Mouse (Mus musculus) forebrain, embryonic 16.5 days (tissue): ENCODE data around the gene Ccdc24. TPM values are rescaled to one million over a fixed set of nuclear protein-coding genes. Genes with fewer than 3 reads are reported as not detected.

ENCODE experiments used
- ATAC-seq: fragments of 200-750 bp; cut with Nextera tagmentation; 2 replicates; pipeline ENCODE4 v1.8.0; 2017; ENCODE audit warnings: mild to moderate bottlenecking, moderate library complexity
- H3K27ac ChIP-seq: fragments of 300-500 bp; sonication (generic); 2 replicates; pipeline ENCODE4 v1.5.1; 2014; ENCODE audit warnings: low read length, control low read depth
- H3K27me3 ChIP-seq: fragments of 300-500 bp; sonication (generic); replicated peaks from 2 replicates; pipeline ENCODE4 v1.6.1; 2014; ENCODE audit warnings: low read length; ENCODE audit not compliant: control insufficient read depth, insufficient read depth
- H3K36me3 ChIP-seq: fragments of 300-500 bp; sonication (generic); 2 replicates; pipeline ENCODE4 v1.6.1; 2014; ENCODE audit not compliant: control insufficient read depth, insufficient read depth
- H3K4me1 ChIP-seq: fragments of 300-500 bp; sonication (generic); replicated peaks from 2 replicates; pipeline ENCODE4 v1.6.1; 2014; ENCODE audit warnings: low read length; ENCODE audit not compliant: control insufficient read depth, insufficient read depth
- H3K4me2 ChIP-seq: fragments of 300-500 bp; sonication (generic); 2 replicates; pipeline ENCODE4 v1.6.1; 2014; ENCODE audit warnings: mild to moderate bottlenecking, low read length, control low read depth
- H3K4me3 ChIP-seq: fragments of 300-500 bp; sonication (generic); replicated peaks from 2 replicates; pipeline ENCODE4 v1.5.1; 2014; ENCODE audit warnings: mild to moderate bottlenecking, low read length, control low read depth
- H3K9ac ChIP-seq: fragments of 300-500 bp; sonication (generic); replicated peaks from 2 replicates; pipeline ENCODE4 v1.6.1; 2014; ENCODE audit warnings: low read depth, low read length, control low read depth
- H3K9me3 ChIP-seq: fragments of 300-500 bp; sonication (generic); 2 replicates; pipeline ENCODE4 v1.6.1; 2016; ENCODE audit warnings: low read length; ENCODE audit not compliant: control insufficient read depth
- WGBS: fragments of 180-500 bp; shearing (Covaris S2); extraction: QIAGEN DNeasy Blood & Tissue Kit; methylation state at CpG from one replicate; pipeline ENCODE4 v1.1.7; 2014; 5-methylcytosine and 5-hydroxymethylcytosine counted together
- polyA plus RNA-seq: library from polyadenylated mRNA; unstranded; fragments of >200 nt; fragmentation: Nextera tagmentation; extraction: Ambion mirVana; gene quantifications from 2 replicates; pipeline ENCODE4 v1.2.1, GENCODE M21; 2015

Ccdc24 gene
- polyA plus RNA-seq, 1 experiment from 2014 or later, result 2.4 TPM

- Histone ChIP-seq H3K4me2 (no peak overlapping the region), H3K36me3 (no peaks in the 10 kb centered on the region), H3K4me3 (no peak overlapping the region), H3K27ac (no peak overlapping the region), H3K9me3 (no peaks in the 10 kb centered on the region), H3K4me1 (no peaks in the 10 kb centered on the region; the same call in 1 of the 2 replicates), H3K27me3 (no peaks in the 10 kb centered on the region), H3K9ac (no peak overlapping the region)
- no peak for ATAC-seq
- WGBS, result 88% methylated on average over 10 of the region's 10 CpGs
These were observed 20.0 kb downstream of the Ccdc24 start for GRCm38 (mm10) chr4:117852152-117852868.

GRCm38 (mm10) chr4:117850871-117851270 is 21.5 kb downstream of the Ccdc24 start:
- Histone ChIP-seq H3K27me3 (no peaks in the 10 kb centered on the region), H3K4me3 (no peak overlapping the region), H3K9me3 (no peaks in the 10 kb centered on the region), H3K4me1 (no peaks in the 10 kb centered on the region; the same call in 1 of the 2 replicates), H3K27ac (no peak overlapping the region), H3K4me2 (no peak overlapping the region), H3K36me3 (no peaks in the 10 kb centered on the region), H3K9ac (0 out of 2 replicates have a peak overlapping the region, but pooled peaks have one; percentile 29)
- 83% methylated on average over 7 of the region's 7 CpGs for WGBS
- ATAC-seq, result no peak

DNA sequence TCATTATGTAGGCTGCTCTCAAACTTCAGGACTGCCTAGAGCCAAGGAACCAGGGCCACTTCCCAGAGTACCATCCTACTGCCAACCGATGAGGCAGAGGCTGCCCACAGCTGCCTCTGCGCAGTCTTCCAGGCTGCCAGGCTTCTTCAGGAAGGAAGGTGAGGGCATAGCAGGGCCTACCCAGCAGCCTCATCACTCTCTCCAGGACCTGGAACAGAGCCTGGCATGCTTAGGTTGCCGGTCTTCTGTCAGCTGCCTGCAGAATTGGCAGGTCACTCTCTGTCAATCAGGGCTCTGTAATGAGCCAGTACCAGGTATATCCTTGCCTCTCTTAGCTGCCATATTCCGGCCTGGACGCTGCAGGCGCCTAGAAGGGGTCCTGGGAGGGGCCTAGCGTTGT is 22.2 kb downstream of the Ccdc24 start:
- Histone ChIP-seq H3K36me3 (no peaks in the 10 kb centered on the region), H3K9me3 (no peaks in the 10 kb centered on the region), H3K4me1 (no peaks in the 10 kb centered on the region; the same call in 1 of the 2 replicates), H3K27ac (no peak overlapping the region), H3K27me3 (no peaks in the 10 kb centered on the region), H3K4me3 (no peak overlapping the region), H3K9ac (no peak overlapping the region), H3K4me2 (no peak overlapping the region)
- no peak for ATAC-seq
- 71% methylated on average over 7 of the region's 7 CpGs for WGBS

- Histone ChIP-seq H3K36me3 (no peaks in the 10 kb centered on the region), H3K4me3 (no peak overlapping the region), H3K27me3 (no peaks in the 10 kb centered on the region), H3K27ac (no peak overlapping the region), H3K4me1 (no peaks in the 10 kb centered on the region; the same call in 1 of the 2 replicates), H3K9me3 (no peaks in the 10 kb centered on the region), H3K4me2 (no peak overlapping the region), H3K9ac (no peak overlapping the region)
- ATAC-seq, result peak; percentile 39; the same call in 1 of the 2 replicates
- 10% methylated on average over 5 of the region's 5 CpGs for WGBS
These were observed 22.9 kb downstream of the Ccdc24 start for GRCm38 (mm10) chr4:117849506-117849905.

DNA sequence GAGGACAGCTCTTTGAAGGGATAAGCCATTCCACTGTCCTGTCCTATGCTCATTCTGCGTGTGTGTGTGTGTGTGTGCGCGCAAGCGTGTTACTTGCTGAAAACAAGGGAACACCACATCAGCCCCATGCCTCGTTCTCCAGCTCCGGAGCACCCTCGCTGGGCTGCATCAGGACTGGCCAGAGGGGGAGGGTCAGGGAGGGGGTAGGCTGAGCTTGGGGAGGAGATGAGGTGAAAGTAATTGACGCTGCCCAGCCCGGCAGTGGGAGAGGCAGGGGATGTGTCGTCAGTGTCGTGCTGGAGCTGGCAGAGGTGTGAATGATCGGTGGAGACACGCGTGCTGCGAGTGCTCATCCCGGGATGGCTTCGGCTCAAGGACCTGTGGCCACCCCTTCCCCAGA is 23.3 kb downstream of the Ccdc24 start:
- 0 out of 2 replicates have a peak, but pooled peaks have one; percentile 20 for ATAC-seq
- Histone ChIP-seq H3K4me3 (no peak overlapping the region), H3K4me2 (no peak overlapping the region), H3K27ac (no peak overlapping the region), H3K9ac (no peak overlapping the region), H3K9me3 (no peaks in the 10 kb centered on the region), H3K4me1 (no peaks in the 10 kb centered on the region; the same call in 1 of the 2 replicates), H3K27me3 (no peaks in the 10 kb centered on the region), H3K36me3 (no peaks in the 10 kb centered on the region)
- 46% methylated on average over 17 of the region's 17 CpGs for WGBS

DNA sequence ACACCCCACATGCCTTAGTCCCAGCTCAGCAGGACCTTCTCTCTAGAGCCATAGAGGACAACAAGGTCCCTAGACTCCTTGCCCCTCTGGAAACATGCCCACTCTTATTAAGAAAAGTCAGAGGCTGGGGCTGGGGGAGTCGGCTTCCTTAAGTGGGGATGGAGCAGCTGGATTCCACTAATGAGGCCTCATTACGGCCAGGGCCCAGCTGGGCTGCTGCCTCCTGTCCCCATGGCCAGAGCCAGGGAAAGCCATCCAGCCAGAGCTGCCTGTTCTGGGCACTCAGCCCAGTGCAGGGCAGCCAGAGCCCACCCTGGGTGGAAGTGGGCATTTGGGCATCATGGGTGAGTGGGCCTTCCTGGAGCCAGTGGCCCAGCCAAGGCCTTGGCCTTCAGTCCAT is 25.3 kb downstream of the Ccdc24 start:
- H3K27me3 ChIP-seq, result no peaks in the 10 kb centered on the region
- 13% methylated on average over 2 of the region's 2 CpGs for WGBS
- no peak overlapping the region for H3K4me3 ChIP-seq
- no peaks in the 10 kb centered on the region for H3K36me3 ChIP-seq
- ATAC-seq, result no peak
- H3K9me3 ChIP-seq, result no peaks in the 10 kb centered on the region
- H3K9ac ChIP-seq, result no peak overlapping the region
- no peak overlapping the region for H3K27ac ChIP-seq
- H3K4me1 ChIP-seq, result no peaks in the 10 kb centered on the region; the same call in 1 of the 2 replicates
- no peak overlapping the region for H3K4me2 ChIP-seq

GRCm38 (mm10) chr4:117846261-117846660 is 26.1 kb downstream of the Ccdc24 start:
- WGBS, result 94% methylated on average over 4 of the region's 4 CpGs
- Histone ChIP-seq H3K9me3 (no peaks in the 10 kb centered on the region), H3K4me1 (no peaks in the 10 kb centered on the region; the same call in 1 of the 2 replicates), H3K4me2 (no peak overlapping the region), H3K9ac (no peak overlapping the region), H3K27ac (no peak overlapping the region), H3K27me3 (no peaks in the 10 kb centered on the region), H3K4me3 (no peak overlapping the region), H3K36me3 (no peaks in the 10 kb centered on the region)
- ATAC-seq, result no peak

DNA sequence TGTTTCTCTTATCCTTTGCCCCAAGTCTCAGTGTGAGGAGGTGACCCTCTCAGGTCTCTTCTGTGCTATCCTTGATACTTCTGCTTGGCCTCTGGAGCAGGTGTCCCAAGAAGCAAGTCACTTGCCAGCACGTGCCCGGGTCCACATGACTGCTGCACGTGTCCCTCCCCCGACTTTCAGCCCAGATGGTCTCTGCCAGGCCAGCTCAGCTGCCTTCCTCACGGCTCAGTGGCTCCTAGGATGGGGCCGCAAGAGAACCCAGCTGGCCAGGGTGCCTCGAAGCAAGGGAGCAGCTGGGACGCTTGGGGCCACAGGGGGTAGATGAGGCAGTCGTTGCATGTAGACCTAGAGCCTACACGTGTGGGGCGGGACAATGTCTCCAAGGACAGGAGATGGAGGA is 27.0 kb downstream of the Ccdc24 start:
- no peak overlapping the region for H3K9ac ChIP-seq
- WGBS, result 80% methylated on average over 11 of the region's 11 CpGs
- no peak overlapping the region for H3K4me3 ChIP-seq
- H3K27me3 ChIP-seq, result no peaks in the 10 kb centered on the region
- no peak overlapping the region for H3K27ac ChIP-seq
- H3K4me2 ChIP-seq, result no peak overlapping the region
- no peaks in the 10 kb centered on the region for H3K36me3 ChIP-seq
- no peaks in the 10 kb centered on the region; the same call in 1 of the 2 replicates for H3K4me1 ChIP-seq
- no peak for ATAC-seq
- H3K9me3 ChIP-seq, result no peaks in the 10 kb centered on the region

GRCm38 (mm10) chr4:117844467-117844866 is 27.9 kb downstream of the Ccdc24 start:
- no peak for ATAC-seq
- Histone ChIP-seq H3K27me3 (no peaks in the 10 kb centered on the region), H3K27ac (no peak overlapping the region), H3K4me3 (no peak overlapping the region), H3K9ac (no peak overlapping the region), H3K4me2 (no peak overlapping the region), H3K9me3 (no peaks in the 10 kb centered on the region), H3K4me1 (no peaks in the 10 kb centered on the region; the same call in 1 of the 2 replicates), H3K36me3 (no peaks in the 10 kb centered on the region)
- WGBS, result 86% methylated on average over 5 of the region's 5 CpGs
